Mouse (Mus musculus): ENCODE measurements around the gene Gm49358. TPM values are rescaled to one million over a fixed set of nuclear protein-coding genes. Genes with fewer than 3 reads are reported as not detected.

Gene Gm49358
- polyA plus RNA-seq, 1 experiment: not detected

- Histone ChIP-seq H3K36me3 (ENCODE audit: control insufficient read depth, insufficient read depth, low read length, poor library complexity, severe bottlenecking) (no peaks in the 10 kb centered on the region), H3K4me1 (ENCODE audit: control insufficient read depth, insufficient read depth, low read length) (no peaks in the 10 kb centered on the region), H3K9ac (ENCODE audit: low read depth, poor library complexity, severe bottlenecking) (no peak overlapping the region), H3K27me3 (ENCODE audit: control insufficient read depth, insufficient read depth, low read length, poor library complexity, severe bottlenecking) (no peaks in the 10 kb centered on the region), H3K9me3 (replicated peaks; ENCODE audit: control insufficient read depth, insufficient read depth, low read length, poor library complexity, severe bottlenecking) (no peaks in the 10 kb centered on the region), H3K27ac (ENCODE audit: insufficient read depth, low read length) (no peak overlapping the region), H3K4me3 (ENCODE audit: low read depth, low read length) (no peak overlapping the region)
- no peak for TF ChIP-seq CTCF (IDR thresholded peaks at IDR 0.05; ENCODE audit: low read depth, low read length)
- TF ChIP-seq EP300 (IDR thresholded peaks at IDR 0.05; ENCODE audit: insufficient read depth, low read depth, low read length): no peak
- no peak for TF ChIP-seq POLR2A (IDR thresholded peaks at IDR 0.05; ENCODE audit: insufficient read depth, low read length)
These were observed 20.9 kb upstream of the Gm49358 start for GRCm38 (mm10) chr10:86742918-86743317.

DNA sequence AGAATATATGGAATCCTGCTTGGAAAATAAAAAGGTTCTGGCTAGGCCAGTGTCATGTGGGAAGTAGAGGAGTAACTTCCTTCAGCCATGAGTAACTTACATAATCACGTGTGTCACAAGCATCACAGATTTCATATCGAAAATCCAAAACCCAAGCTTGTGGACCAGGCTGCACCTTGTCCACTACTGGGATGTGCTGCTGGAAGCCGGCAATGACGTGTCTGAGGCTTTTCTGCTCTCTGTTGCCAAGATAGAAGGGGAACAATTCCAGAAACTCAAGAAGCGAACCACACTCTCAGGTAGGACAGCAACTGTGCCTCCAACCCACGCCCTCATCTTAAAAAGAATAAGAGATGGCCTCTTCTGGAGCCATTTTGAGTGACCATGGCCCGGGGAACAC is 19.5 kb upstream of the Gm49358 start:
- no peak overlapping the region for H3K9ac ChIP-seq (ENCODE audit: low read depth, poor library complexity, severe bottlenecking)
- H3K27ac ChIP-seq (ENCODE audit: insufficient read depth, low read length): no peak overlapping the region
- no peak for TF ChIP-seq EP300 (IDR thresholded peaks at IDR 0.05; ENCODE audit: insufficient read depth, low read depth, low read length)
- no peak for TF ChIP-seq POLR2A (IDR thresholded peaks at IDR 0.05; ENCODE audit: insufficient read depth, low read length)
- TF ChIP-seq CTCF (IDR thresholded peaks at IDR 0.05; ENCODE audit: low read depth, low read length): no peak
- no peaks in the 10 kb centered on the region for H3K4me1 ChIP-seq (ENCODE audit: control insufficient read depth, insufficient read depth, low read length)
- no peaks in the 10 kb centered on the region for H3K9me3 ChIP-seq (replicated peaks; ENCODE audit: control insufficient read depth, insufficient read depth, low read length, poor library complexity, severe bottlenecking)
- H3K27me3 ChIP-seq (ENCODE audit: control insufficient read depth, insufficient read depth, low read length, poor library complexity, severe bottlenecking): no peaks in the 10 kb centered on the region
- H3K36me3 ChIP-seq (ENCODE audit: control insufficient read depth, insufficient read depth, low read length, poor library complexity, severe bottlenecking): no peaks in the 10 kb centered on the region
- no peak overlapping the region for H3K4me3 ChIP-seq (ENCODE audit: low read depth, low read length)

- Histone ChIP-seq H3K4me3 (ENCODE audit: low read depth, low read length) (no peak overlapping the region), H3K36me3 (ENCODE audit: control insufficient read depth, insufficient read depth, low read length, poor library complexity, severe bottlenecking) (no peaks in the 10 kb centered on the region), H3K9ac (ENCODE audit: low read depth, poor library complexity, severe bottlenecking) (no peak overlapping the region), H3K9me3 (replicated peaks; ENCODE audit: control insufficient read depth, insufficient read depth, low read length, poor library complexity, severe bottlenecking) (no peaks in the 10 kb centered on the region), H3K4me1 (ENCODE audit: control insufficient read depth, insufficient read depth, low read length) (no peaks in the 10 kb centered on the region), H3K27me3 (ENCODE audit: control insufficient read depth, insufficient read depth, low read length, poor library complexity, severe bottlenecking) (no peaks in the 10 kb centered on the region), H3K27ac (ENCODE audit: insufficient read depth, low read length) (no peak overlapping the region)
- no peak for TF ChIP-seq EP300 (IDR thresholded peaks at IDR 0.05; ENCODE audit: insufficient read depth, low read depth, low read length)
- TF ChIP-seq POLR2A (IDR thresholded peaks at IDR 0.05; ENCODE audit: insufficient read depth, low read length): no peak
- no peak for TF ChIP-seq CTCF (IDR thresholded peaks at IDR 0.05; ENCODE audit: low read depth, low read length)
These were observed 7.8 kb upstream of the Gm49358 start for GRCm38 (mm10) chr10:86755816-86756502.

DNA sequence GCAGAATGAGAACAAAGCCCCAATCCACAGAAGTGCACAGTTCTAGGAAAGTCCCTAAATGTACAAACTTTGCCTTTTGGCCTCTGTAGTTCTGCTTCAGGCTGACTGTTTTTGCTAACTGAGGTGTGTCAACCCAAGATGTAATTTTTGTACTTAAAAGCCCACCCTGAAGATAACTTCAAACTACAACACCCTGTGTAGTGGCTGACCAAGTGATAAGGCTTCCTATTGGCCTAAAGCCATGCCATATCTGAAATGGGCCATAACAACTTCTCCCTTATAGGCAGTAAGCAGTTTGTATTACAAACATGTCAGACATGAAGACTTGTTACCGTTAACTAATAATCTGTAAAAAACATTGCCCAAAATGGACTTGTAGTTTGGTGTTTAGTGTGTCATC is 6.0 kb upstream of the Gm49358 start:
- TF ChIP-seq POLR2A (IDR thresholded peaks at IDR 0.05; ENCODE audit: insufficient read depth, low read length): no peak
- no peak for TF ChIP-seq EP300 (IDR thresholded peaks at IDR 0.05; ENCODE audit: insufficient read depth, low read depth, low read length)
- TF ChIP-seq CTCF (IDR thresholded peaks at IDR 0.05; ENCODE audit: low read depth, low read length): no peak
- Histone ChIP-seq H3K4me3 (ENCODE audit: low read depth, low read length) (no peak overlapping the region), H3K27me3 (ENCODE audit: control insufficient read depth, insufficient read depth, low read length, poor library complexity, severe bottlenecking) (no peaks in the 10 kb centered on the region)

GRCm38 (mm10) chr10:86758211-86758610 is 5.6 kb upstream of the Gm49358 start:
- H3K9me3 ChIP-seq (replicated peaks; ENCODE audit: control insufficient read depth, insufficient read depth, low read length, poor library complexity, severe bottlenecking): no peaks in the 10 kb centered on the region
- H3K36me3 ChIP-seq (ENCODE audit: control insufficient read depth, insufficient read depth, low read length, poor library complexity, severe bottlenecking): no peaks in the 10 kb centered on the region
- no peak for TF ChIP-seq EP300 (IDR thresholded peaks at IDR 0.05; ENCODE audit: insufficient read depth, low read depth, low read length)
- no peak for TF ChIP-seq CTCF (IDR thresholded peaks at IDR 0.05; ENCODE audit: low read depth, low read length)
- TF ChIP-seq POLR2A (IDR thresholded peaks at IDR 0.05; ENCODE audit: insufficient read depth, low read length): no peak
- peaks cover 2% of the 10 kb centered on the region for H3K4me1 ChIP-seq (ENCODE audit: control insufficient read depth, insufficient read depth, low read length)
- H3K27ac ChIP-seq (ENCODE audit: insufficient read depth, low read length): no peak overlapping the region
- H3K27me3 ChIP-seq (ENCODE audit: control insufficient read depth, insufficient read depth, low read length, poor library complexity, severe bottlenecking): no peaks in the 10 kb centered on the region
- H3K4me3 ChIP-seq (ENCODE audit: low read depth, low read length): no peak overlapping the region
- H3K9ac ChIP-seq (ENCODE audit: low read depth, poor library complexity, severe bottlenecking): no peak overlapping the region

More for the DNA sequence above, 6.0 kb upstream of the Gm49358 start:
- Histone ChIP-seq H3K36me3 (ENCODE audit: control insufficient read depth, insufficient read depth, low read length, poor library complexity, severe bottlenecking) (no peaks in the 10 kb centered on the region), H3K27ac (ENCODE audit: insufficient read depth, low read length) (no peak overlapping the region), H3K4me1 (ENCODE audit: control insufficient read depth, insufficient read depth, low read length) (peaks cover 2% of the 10 kb centered on the region), H3K9ac (ENCODE audit: low read depth, poor library complexity, severe bottlenecking) (no peak overlapping the region), H3K9me3 (replicated peaks; ENCODE audit: control insufficient read depth, insufficient read depth, low read length, poor library complexity, severe bottlenecking) (no peaks in the 10 kb centered on the region)

- Histone ChIP-seq H3K4me1 (ENCODE audit: control insufficient read depth, insufficient read depth, low read length) (peaks cover 2% of the 10 kb centered on the region), H3K27ac (ENCODE audit: insufficient read depth, low read length) (no peak overlapping the region)
- TF ChIP-seq POLR2A (IDR thresholded peaks at IDR 0.05; ENCODE audit: insufficient read depth, low read length) (no peak), EP300 (IDR thresholded peaks at IDR 0.05; ENCODE audit: insufficient read depth, low read depth, low read length) (no peak), CTCF (IDR thresholded peaks at IDR 0.05; ENCODE audit: low read depth, low read length) (no peak)
These were observed 2.5 kb upstream of the Gm49358 start for GRCm38 (mm10) chr10:86761236-86761635.

More at GRCm38 (mm10) chr10:86761236-86761635, 2.5 kb upstream of the Gm49358 start:
- Histone ChIP-seq H3K27me3 (ENCODE audit: control insufficient read depth, insufficient read depth, low read length, poor library complexity, severe bottlenecking) (no peaks in the 10 kb centered on the region), H3K9ac (ENCODE audit: low read depth, poor library complexity, severe bottlenecking) (no peak overlapping the region), H3K9me3 (replicated peaks; ENCODE audit: control insufficient read depth, insufficient read depth, low read length, poor library complexity, severe bottlenecking) (no peaks in the 10 kb centered on the region), H3K4me3 (ENCODE audit: low read depth, low read length) (no peak overlapping the region), H3K36me3 (ENCODE audit: control insufficient read depth, insufficient read depth, low read length, poor library complexity, severe bottlenecking) (no peaks in the 10 kb centered on the region)
